Mouse (Mus musculus): Measurements from ENCODE around the gene Arid5a. TPM values are rescaled to one million over a fixed set of nuclear protein-coding genes. Genes with fewer than 3 reads are reported as not detected.

Arid5a gene
- total RNA-seq (2023), result 100 to 1,000 TPM; 272 to 274 TPM

DNA sequence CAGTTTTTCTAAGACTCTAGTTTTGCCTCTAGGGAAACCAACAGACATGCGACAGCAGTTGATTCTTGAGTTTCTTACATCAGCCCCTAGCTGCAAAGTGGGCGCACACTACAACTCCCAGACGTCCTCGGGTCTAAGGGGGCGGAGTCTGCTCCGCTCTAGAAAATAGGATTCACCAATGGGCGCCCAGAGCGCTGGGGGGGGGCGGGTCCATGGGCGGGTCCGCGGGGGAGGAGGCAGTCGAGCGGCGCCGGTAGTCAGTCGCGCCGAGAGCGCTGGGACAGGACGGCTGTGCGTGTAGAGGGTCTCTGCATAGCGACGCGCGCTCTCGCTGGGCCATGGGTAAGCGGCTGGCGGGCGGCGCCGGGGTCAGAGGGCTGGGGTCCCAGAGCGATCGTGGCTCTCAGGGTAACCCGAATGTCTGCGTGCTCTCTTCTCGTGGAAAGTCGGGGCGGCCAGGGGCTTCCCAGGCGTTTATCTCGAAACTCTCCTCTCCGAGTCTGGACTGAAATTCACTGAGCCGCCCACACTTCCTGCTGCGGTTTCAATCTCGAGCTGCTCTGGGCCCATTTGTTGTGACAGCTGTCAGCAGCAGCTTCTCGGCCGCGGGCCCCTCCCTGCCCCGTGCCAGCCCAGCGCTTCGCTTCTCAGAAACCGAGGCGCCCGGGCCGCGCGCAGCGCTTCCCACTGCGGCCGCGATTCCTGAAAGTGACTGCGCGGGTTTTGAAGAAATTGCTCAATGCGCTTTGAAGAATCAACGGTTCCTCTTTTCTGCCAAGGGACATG lies at the start of gene Arid5a:
Arid5a (plus strand) TSS at position 239 of the 786 bp plus-strand sequence.

DNA sequence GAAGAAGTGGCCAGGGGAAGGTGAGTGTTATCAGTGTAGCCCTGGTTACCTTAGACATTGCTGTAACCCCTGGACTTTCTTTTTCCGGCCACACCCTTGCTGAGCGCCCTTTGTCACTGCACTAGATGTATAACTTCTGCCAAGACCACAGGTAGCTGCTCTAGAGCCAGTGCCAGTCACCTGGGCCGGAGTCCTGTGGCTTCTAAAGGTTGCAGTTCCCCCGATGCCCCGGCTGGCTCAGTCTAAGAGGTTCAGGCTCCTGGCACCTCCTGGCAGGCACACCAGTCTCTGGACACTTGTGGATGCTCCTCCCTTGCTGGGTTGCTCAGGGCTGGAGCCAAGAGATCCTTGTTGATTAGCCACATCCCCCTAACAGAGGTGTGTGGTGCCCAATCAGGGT lies 33.1 kb upstream of the Arid5a start, which contains the start of gene Neurl3:
Neurl3 (minus strand) TSS at position 225 of the 400 bp plus-strand sequence.

DNA sequence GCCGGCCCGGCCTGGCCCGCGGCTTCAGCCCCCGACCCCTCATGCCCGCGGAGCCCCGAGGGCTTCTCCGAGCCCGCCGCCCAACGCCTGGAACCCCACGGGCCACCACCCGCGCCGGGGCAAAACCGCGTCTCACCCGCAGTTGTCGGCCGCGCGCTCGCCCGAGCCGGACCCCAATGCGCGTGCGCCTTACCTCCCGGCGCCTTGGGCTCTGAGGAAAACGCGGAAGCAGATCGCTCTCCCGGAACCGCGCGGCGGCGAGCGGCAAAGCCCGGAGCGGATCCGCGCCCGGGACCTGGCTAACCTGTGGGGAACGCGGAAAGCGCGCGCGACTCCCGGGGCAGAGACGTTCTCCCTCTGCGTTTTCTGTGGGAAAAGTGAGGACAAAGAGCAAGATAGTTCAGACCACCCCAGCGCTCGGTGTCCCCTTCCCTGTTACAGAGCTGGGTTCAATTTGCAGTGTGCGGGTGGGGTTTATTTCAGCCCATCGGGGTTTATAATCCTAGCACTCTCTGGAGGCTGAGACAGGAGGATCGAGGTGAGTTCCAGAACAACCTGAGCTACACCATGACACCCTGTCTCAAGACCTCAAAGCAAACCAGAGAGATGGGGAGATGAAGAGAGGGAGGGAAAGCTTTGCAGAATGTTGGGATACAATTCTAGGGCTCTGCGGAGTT lies 61.6 kb downstream of the Arid5a start, which contains the start of gene Kansl3:
Kansl3 (minus strand) TSS at position 213 of the 677 bp plus-strand sequence.

DNA sequence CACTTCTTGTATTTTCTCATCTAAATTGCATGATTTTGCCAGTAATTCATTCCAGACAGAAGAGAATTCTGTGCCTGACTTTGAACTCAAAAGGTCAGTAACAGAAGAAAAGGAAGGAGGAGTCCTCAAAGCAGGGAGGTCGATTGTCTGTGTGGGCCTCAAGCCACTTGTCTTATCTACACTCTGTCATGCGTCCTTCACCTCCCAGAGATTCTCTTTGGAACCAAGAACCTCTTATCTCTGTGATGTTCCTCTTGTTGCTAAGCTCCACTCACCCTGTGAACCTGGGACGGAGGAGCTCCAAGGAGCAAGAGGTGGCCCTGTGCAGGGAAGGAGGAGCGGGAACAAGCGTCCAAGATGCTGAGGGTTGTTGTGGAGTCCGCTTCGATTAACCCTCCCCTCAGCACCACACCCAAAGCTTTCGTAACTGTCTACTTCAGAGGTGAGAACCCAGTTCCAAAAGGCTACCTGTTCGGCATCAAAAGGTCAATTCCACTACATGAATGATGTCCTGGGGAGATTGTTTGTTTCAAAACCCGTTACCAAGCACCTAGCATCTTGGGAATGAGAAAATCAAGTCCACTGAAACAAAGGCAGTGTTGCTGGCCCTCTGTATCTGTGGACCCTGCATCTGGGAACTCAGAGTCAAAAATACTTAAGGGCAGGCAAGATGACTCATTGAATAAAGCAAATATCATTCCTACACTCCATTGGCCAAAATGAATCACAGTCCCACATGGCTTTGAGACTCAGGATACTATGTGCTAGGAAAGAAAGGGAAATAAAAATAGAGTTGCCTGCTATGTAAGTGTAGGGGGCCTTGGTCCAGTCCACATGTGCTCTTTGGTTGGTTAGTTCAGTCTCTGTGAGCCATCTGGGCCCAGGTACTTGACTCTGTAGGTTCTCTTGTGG lies 64.7 kb downstream of the Arid5a start, which contains the start of gene Fer1l5:
Fer1l5 (plus strand) TSS at position 358 of the 912 bp plus-strand sequence.

Other genes with a start within 250 kb of the Arid5a start
- gene Hs6st1, start 239.3 kb upstream of the Arid5a start, total RNA-seq (2023), result 10 to 100 TPM; 37.7 to 39.0 TPM
- 100 to 1,000 TPM; 102 to 104 TPM for gene Uggt1, start 63.0 kb upstream of the Arid5a start, total RNA-seq (2023)
- 10 to 100 TPM; 49.8 to 58.9 TPM for gene Neurl3, start 33.1 kb upstream of the Arid5a start, total RNA-seq (2023)
- 100 to 1,000 TPM; 103 to 109 TPM for gene Kansl3, start 61.4 kb downstream of the Arid5a start, total RNA-seq (2023)
- gene Fer1l5, start 64.6 kb downstream of the Arid5a start, total RNA-seq (2023), result not detected
- 10 to 100 TPM; 30.2 to 35.3 TPM for gene Lman2l, start 137.5 kb downstream of the Arid5a start, total RNA-seq (2023)
- 10 to 100 TPM; 13.8 to 20.3 TPM for gene Cnnm4, start 163.9 kb downstream of the Arid5a start, total RNA-seq (2023)
- gene Cnnm3, start 204.1 kb downstream of the Arid5a start, total RNA-seq (2023), result 10 to 100 TPM; 50.9 to 51.0 TPM
- gene Ankrd23, start 229.2 kb downstream of the Arid5a start, total RNA-seq (2023), result 10 to 100 TPM; 33.3 to 33.7 TPM
- gene Gm42417, start 231.7 kb downstream of the Arid5a start, total RNA-seq (2023), result not detected
- 10 to 100 TPM; 25.6 to 29.5 TPM for gene Ankrd39, start 239.7 kb downstream of the Arid5a start, total RNA-seq (2023)